Mouse (Mus musculus): ENCODE data around the gene Fgfr2.

DNA sequence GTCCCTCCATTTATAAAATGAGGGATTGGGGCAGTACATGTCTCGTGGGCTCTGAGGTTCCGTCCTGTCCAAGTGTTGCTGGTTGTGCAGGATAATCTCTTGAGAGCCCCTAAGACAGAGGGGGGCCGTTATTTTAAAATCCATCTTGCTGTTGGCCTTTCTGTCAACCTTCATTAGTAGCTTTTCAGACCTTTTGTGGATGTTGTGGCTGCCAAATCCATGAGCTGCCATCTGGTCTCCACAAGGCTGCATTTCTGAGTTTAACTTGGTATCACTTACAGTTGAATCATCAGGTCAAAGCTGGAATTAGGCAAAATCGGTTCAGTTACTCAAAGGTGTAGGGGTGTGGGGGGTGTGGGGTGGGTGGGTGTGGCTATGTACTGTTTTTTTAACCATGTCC lies 2569.8 kb downstream of the Fgfr2 start:
- no peak for TF ChIP-seq ZC3H11A (IDR thresholded peaks at IDR 0.05; ENCODE audit: borderline replicate concordance, low read depth, low read length)
- TF ChIP-seq MAFK (IDR thresholded peaks at IDR 0.05; ENCODE audit: insufficient read depth, low read depth, low read length) = no peak
- TF ChIP-seq ZNF384 (IDR thresholded peaks at IDR 0.05; ENCODE audit: low read depth, low read length) = no peak
- no peak for TF ChIP-seq HCFC1 (IDR thresholded peaks at IDR 0.05; ENCODE audit: borderline replicate concordance, insufficient read depth, low read length)
